Mouse (Mus musculus): Measurements from ENCODE around the gene Tmem121. TPM values are rescaled to one million over a fixed set of nuclear protein-coding genes. Genes with fewer than 3 reads are reported as not detected.
"Not testable (repeated sequence)": the region's sequence is repeated elsewhere in the genome, so short reads cannot be mapped to it uniquely, and the experiment has no call there.

The Tmem121 gene
- polyA plus RNA-seq, 1 experiment from 2014 or later, result 46.9 TPM

DNA sequence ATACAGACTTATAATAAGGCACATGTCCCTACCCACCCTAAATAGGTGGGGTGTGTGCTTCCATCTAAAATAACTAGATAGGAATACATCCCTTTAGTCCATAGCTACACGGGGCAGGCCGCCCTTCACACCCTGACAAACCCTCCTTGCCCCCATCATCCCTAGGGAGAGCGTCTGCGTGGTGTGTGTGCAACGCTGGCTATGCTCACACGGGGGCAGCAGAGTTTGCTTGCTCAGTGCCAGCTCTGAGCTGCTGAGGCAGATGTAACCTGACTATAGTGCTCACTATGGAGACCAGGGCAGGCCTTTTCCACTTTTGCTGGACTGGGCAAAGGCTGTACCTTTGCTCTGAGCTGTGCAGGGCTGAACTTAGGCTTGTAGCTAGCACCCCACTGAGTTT is 37.0 kb downstream of the Tmem121 start:
- H3K27ac ChIP-seq (ENCODE audit: low read length), result no peak overlapping the region
- no peaks in the 10 kb centered on the region for H3K9me3 ChIP-seq (ENCODE audit: control insufficient read depth, low read length)
- no peak overlapping the region for H3K4me2 ChIP-seq (ENCODE audit: low read length)
- no peaks in the 10 kb centered on the region for H3K27me3 ChIP-seq (replicated peaks; ENCODE audit: control insufficient read depth, insufficient read depth, low read length)
- WGBS, result 37% methylated on average over 6 of the region's 6 CpGs
- no peak overlapping the region for H3K4me3 ChIP-seq (replicated peaks; ENCODE audit: low read length)
- peak; percentile 51 for ATAC-seq
- H3K36me3 ChIP-seq (ENCODE audit: control insufficient read depth, insufficient read depth), result no peaks in the 10 kb centered on the region
- H3K9ac ChIP-seq (replicated peaks; ENCODE audit: low read depth, low read length), result no peak overlapping the region
- H3K4me1 ChIP-seq (replicated peaks; ENCODE audit: control insufficient read depth, insufficient read depth, low read length), result no peaks in the 10 kb centered on the region

- Histone ChIP-seq H3K27me3 (replicated peaks; ENCODE audit: control insufficient read depth, insufficient read depth, low read length) (no peaks in the 10 kb centered on the region), H3K27ac (ENCODE audit: low read length) (no peak overlapping the region), H3K4me2 (ENCODE audit: low read length) (no peak overlapping the region), H3K9me3 (ENCODE audit: control insufficient read depth, low read length) (no peaks in the 10 kb centered on the region), H3K9ac (replicated peaks; ENCODE audit: low read depth, low read length) (no peak overlapping the region), H3K4me3 (replicated peaks; ENCODE audit: low read length) (no peak overlapping the region), H3K36me3 (ENCODE audit: control insufficient read depth, insufficient read depth) (no peaks in the 10 kb centered on the region), H3K4me1 (replicated peaks; ENCODE audit: control insufficient read depth, insufficient read depth, low read length) (no peaks in the 10 kb centered on the region)
- 81% methylated on average over 5 of the region's 5 CpGs for WGBS
- no peak for ATAC-seq
Observed at GRCm38 (mm10) chr12:113224206-113224605, 38.5 kb downstream of the Tmem121 start.

DNA sequence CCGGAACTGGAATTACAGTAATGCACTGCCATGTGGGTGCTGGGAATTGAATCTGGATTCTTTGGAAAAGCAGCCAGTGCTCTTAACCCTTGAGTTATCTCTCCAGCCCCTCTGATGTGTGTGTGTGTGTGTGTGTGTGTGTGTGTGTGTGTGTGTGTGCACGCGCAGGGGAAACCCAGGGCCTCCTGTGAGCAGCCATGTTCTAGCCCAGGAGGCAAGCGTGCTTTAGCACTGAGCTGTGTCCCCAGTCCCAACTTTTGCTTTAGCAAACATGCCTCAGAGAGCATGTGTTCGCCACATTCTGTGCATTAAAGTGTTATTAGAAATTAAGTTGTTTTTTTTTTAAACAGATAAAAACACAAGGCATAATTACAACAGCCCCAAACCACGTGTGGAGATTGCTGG is 39.0 kb downstream of the Tmem121 start:
- H3K9me3 ChIP-seq (ENCODE audit: control insufficient read depth, low read length), result no peaks in the 10 kb centered on the region
- H3K36me3 ChIP-seq (ENCODE audit: control insufficient read depth, insufficient read depth), result no peaks in the 10 kb centered on the region
- H3K27me3 ChIP-seq (replicated peaks; ENCODE audit: control insufficient read depth, insufficient read depth, low read length), result no peaks in the 10 kb centered on the region
- ATAC-seq, result no peak
- no peak overlapping the region for H3K4me3 ChIP-seq (replicated peaks; ENCODE audit: low read length)
- no peak overlapping the region for H3K27ac ChIP-seq (ENCODE audit: low read length)
- WGBS, result 91% methylated on average over 6 of the region's 6 CpGs
- no peaks in the 10 kb centered on the region for H3K4me1 ChIP-seq (replicated peaks; ENCODE audit: control insufficient read depth, insufficient read depth, low read length)
- no peak overlapping the region for H3K4me2 ChIP-seq (ENCODE audit: low read length)
- no peak overlapping the region for H3K9ac ChIP-seq (replicated peaks; ENCODE audit: low read depth, low read length)

- Histone ChIP-seq H3K9ac (replicated peaks; ENCODE audit: low read depth, low read length) (no peak overlapping the region), H3K4me2 (ENCODE audit: low read length) (no peak overlapping the region), H3K27me3 (replicated peaks; ENCODE audit: control insufficient read depth, insufficient read depth, low read length) (no peaks in the 10 kb centered on the region), H3K9me3 (ENCODE audit: control insufficient read depth, low read length) (no peaks in the 10 kb centered on the region), H3K4me3 (replicated peaks; ENCODE audit: low read length) (no peak overlapping the region), H3K27ac (ENCODE audit: low read length) (no peak overlapping the region), H3K4me1 (replicated peaks; ENCODE audit: control insufficient read depth, insufficient read depth, low read length) (no peaks in the 10 kb centered on the region), H3K36me3 (ENCODE audit: control insufficient read depth, insufficient read depth) (no peaks in the 10 kb centered on the region)
- whole genome bisulfite sequencing, result 79% methylated on average over 6 of the region's 6 CpGs
- no peak for ATAC-seq
Observed at GRCm38 (mm10) chr12:113227970-113228593, 42.4 kb downstream of the Tmem121 start.

GRCm38 (mm10) chr12:113230741-113231140 is 45.0 kb downstream of the Tmem121 start:
- H3K4me2 ChIP-seq (ENCODE audit: low read length), result no peak overlapping the region

DNA sequence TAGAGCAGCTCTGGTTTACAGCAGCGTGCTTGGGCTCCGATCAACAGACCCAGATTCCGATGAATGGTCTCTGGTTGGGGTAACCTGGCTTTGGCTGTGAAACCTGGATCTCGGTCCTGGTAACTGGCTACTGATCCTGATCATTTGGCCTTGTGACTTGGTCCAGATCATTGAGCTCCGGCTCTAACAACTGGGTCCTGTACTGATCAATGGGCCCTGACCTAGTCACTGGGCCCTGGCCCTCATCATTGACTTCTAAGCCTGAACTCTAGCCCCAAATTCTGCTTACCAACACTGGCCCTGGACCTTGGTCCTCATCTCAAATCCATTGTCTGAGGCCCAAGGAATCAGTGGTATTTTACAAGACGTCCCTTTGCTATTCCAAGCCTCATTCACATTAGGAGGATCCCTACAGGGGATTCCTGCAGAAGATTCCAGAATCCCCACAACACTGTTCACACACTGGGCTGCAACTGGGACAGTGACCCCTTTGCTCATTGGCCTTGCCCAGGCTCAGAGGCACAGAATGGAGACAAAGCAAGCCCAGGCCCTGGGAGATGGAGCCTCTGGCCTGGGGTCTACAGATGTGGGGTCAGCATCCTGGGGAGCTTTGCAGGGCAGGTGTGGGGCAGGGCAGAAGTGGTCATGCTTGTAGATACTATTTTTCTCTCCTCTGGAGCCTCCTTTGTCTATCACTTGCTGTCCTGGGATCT is 46.0 kb downstream of the Tmem121 start:
- H3K4me3 ChIP-seq (replicated peaks; ENCODE audit: low read length); H3K27ac ChIP-seq (ENCODE audit: low read length); H3K9me3 ChIP-seq (ENCODE audit: control insufficient read depth, low read length); H3K36me3 ChIP-seq (ENCODE audit: control insufficient read depth, insufficient read depth); H3K9ac ChIP-seq (replicated peaks; ENCODE audit: low read depth, low read length); H3K4me1 ChIP-seq (replicated peaks; ENCODE audit: control insufficient read depth, insufficient read depth, low read length); H3K27me3 ChIP-seq (replicated peaks; ENCODE audit: control insufficient read depth, insufficient read depth, low read length); ATAC-seq; H3K4me2 ChIP-seq (ENCODE audit: low read length): not testable (repeated sequence)
- WGBS, result 83% methylated on average over 6 of the region's 6 CpGs

More at GRCm38 (mm10) chr12:113230741-113231140, 45.0 kb downstream of the Tmem121 start:
- no peak for ATAC-seq
- Histone ChIP-seq H3K36me3 (ENCODE audit: control insufficient read depth, insufficient read depth) (no peaks in the 10 kb centered on the region), H3K9me3 (ENCODE audit: control insufficient read depth, low read length) (no peaks in the 10 kb centered on the region), H3K4me3 (replicated peaks; ENCODE audit: low read length) (no peak overlapping the region), H3K4me1 (replicated peaks; ENCODE audit: control insufficient read depth, insufficient read depth, low read length) (no peaks in the 10 kb centered on the region), H3K27me3 (replicated peaks; ENCODE audit: control insufficient read depth, insufficient read depth, low read length) (no peaks in the 10 kb centered on the region), H3K27ac (ENCODE audit: low read length) (no peak overlapping the region), H3K9ac (replicated peaks; ENCODE audit: low read depth, low read length) (no peak overlapping the region)
- WGBS, result 89% methylated on average over 4 of the region's 4 CpGs

- not testable (repeated sequence) for H3K36me3 ChIP-seq (ENCODE audit: control insufficient read depth, insufficient read depth); ATAC-seq
- WGBS, result 18% methylated on average over 1 of the region's 1 CpGs
Observed at GRCm38 (mm10) chr12:113232264-113232750, 46.6 kb downstream of the Tmem121 start.

More at GRCm38 (mm10) chr12:113232264-113232750, 46.6 kb downstream of the Tmem121 start:
- H3K27me3 ChIP-seq (replicated peaks; ENCODE audit: control insufficient read depth, insufficient read depth, low read length); H3K4me1 ChIP-seq (replicated peaks; ENCODE audit: control insufficient read depth, insufficient read depth, low read length); H3K9ac ChIP-seq (replicated peaks; ENCODE audit: low read depth, low read length); H3K27ac ChIP-seq (ENCODE audit: low read length); H3K4me2 ChIP-seq (ENCODE audit: low read length); H3K4me3 ChIP-seq (replicated peaks; ENCODE audit: low read length); H3K9me3 ChIP-seq (ENCODE audit: control insufficient read depth, low read length): not testable (repeated sequence)

Other genes starting within 250 kb of the Tmem121 start
- gene Nudt14, start 243.8 kb upstream of the Tmem121 start, polyA plus RNA-seq (2015; fragmentation: Nextera tagmentation; extraction: Ambion mirVana), result 53.4 and 57.0 TPM in 2 replicates
- 41.4 and 49.7 TPM in 2 replicates for gene Btbd6, start 209.4 kb upstream of the Tmem121 start, polyA plus RNA-seq (2015; fragmentation: Nextera tagmentation; extraction: Ambion mirVana)
- 60.8 and 64.6 TPM in 2 replicates for gene Brf1, start 185.2 kb upstream of the Tmem121 start, polyA plus RNA-seq (2015; fragmentation: Nextera tagmentation; extraction: Ambion mirVana)
- gene Pacs2, start 171.4 kb upstream of the Tmem121 start, polyA plus RNA-seq (2015; fragmentation: Nextera tagmentation; extraction: Ambion mirVana), result 21.7 and 23.2 TPM in 2 replicates
- not detected in 2 replicates for gene Tex22, start 111.4 kb upstream of the Tmem121 start, polyA plus RNA-seq (2015; fragmentation: Nextera tagmentation; extraction: Ambion mirVana)
- gene Mta1, start 87.7 kb upstream of the Tmem121 start, polyA plus RNA-seq (2015; fragmentation: Nextera tagmentation; extraction: Ambion mirVana), result 15.6 and 17.2 TPM in 2 replicates
- gene Crip2, start 45.7 kb upstream of the Tmem121 start, polyA plus RNA-seq (2015; fragmentation: Nextera tagmentation; extraction: Ambion mirVana), result 426 and 444 TPM in 2 replicates
- gene Crip1, start 39.6 kb upstream of the Tmem121 start, polyA plus RNA-seq (2015; fragmentation: Nextera tagmentation; extraction: Ambion mirVana), result 30.6 and 35.2 TPM in 2 replicates
- gene Tedc1, start 29.5 kb upstream of the Tmem121 start, polyA plus RNA-seq (2015; fragmentation: Nextera tagmentation; extraction: Ambion mirVana), result 20.2 and 21.5 TPM in 2 replicates

Measured in forebrain, embryonic 16.5 days (tissue).